Mouse (Mus musculus) thymus, postnatal 0 days (tissue): ENCODE results near the gene Esm1. TPM values are rescaled to one million over a fixed set of nuclear protein-coding genes. Genes with fewer than 3 reads are reported as not detected.
"Not testable (repeated sequence)": the region's sequence is repeated elsewhere in the genome, so short reads cannot be mapped to it uniquely, and the experiment has no call there.

Experiments
- DNase-seq: peaks from one replicate; pipeline ENCODE4 v3.0.0-alpha.2; 2015; ENCODE audit warnings: low spot score
- polyA plus RNA-seq: library from polyadenylated mRNA; unstranded; fragments of >200 nt; fragmentation: Nextera tagmentation; extraction: Ambion mirVana; gene quantifications from 2 replicates; pipeline ENCODE4 v1.2.1, GENCODE M21; 2015

Esm1 gene
- polyA plus RNA-seq, 1 experiment from 2014 or later: 4.5 TPM

GRCm38 (mm10) chr13:113227076-113227475 is 17.6 kb downstream of the Esm1 start:
- no peak for DNase-seq

- DNase-seq: peak; percentile 24
These were observed 18.4 kb downstream of the Esm1 start for GRCm38 (mm10) chr13:113227666-113228463.

GRCm38 (mm10) chr13:113242129-113242528 is 32.7 kb downstream of the Esm1 start:
- DNase-seq: peak; percentile 57

GRCm38 (mm10) chr13:113245025-113245424 is 35.6 kb downstream of the Esm1 start:
- DNase-seq: no peak

GRCm38 (mm10) chr13:113252580-113252979 is 43.1 kb downstream of the Esm1 start:
- DNase-seq: not testable (repeated sequence)

- no peak for DNase-seq
These were observed 47.3 kb downstream of the Esm1 start for GRCm38 (mm10) chr13:113256766-113257165.

GRCm38 (mm10) chr13:113257190-113257589 is 47.7 kb downstream of the Esm1 start:
- DNase-seq: peak; percentile 22

GRCm38 (mm10) chr13:113259237-113259636 is 49.8 kb downstream of the Esm1 start:
- DNase-seq: no peak

GRCm38 (mm10) chr13:113262822-113263221 is 53.4 kb downstream of the Esm1 start:
- DNase-seq: no peak

- DNase-seq: peak; percentile 64
These were observed 55.8 kb downstream of the Esm1 start for GRCm38 (mm10) chr13:113265257-113265656.

GRCm38 (mm10) chr13:113266495-113266951 is 57.1 kb downstream of the Esm1 start:
- peak; percentile 70 for DNase-seq

GRCm38 (mm10) chr13:113267204-113267603 is 57.7 kb downstream of the Esm1 start:
- DNase-seq: no peak

Other genes starting within 250 kb of the Esm1 start
- 1.2 TPM in 2 replicates for gene Ccno, start 221.9 kb upstream of the Esm1 start, polyA plus RNA-seq
- 0.20 and 0.28 TPM in 2 replicates for gene Mcidas, start 215.8 kb upstream of the Esm1 start, polyA plus RNA-seq
- 0.21 and 0.22 TPM in 2 replicates for gene Cdc20b, start 174.5 kb upstream of the Esm1 start, polyA plus RNA-seq
- gene Gpx8, start 163.2 kb upstream of the Esm1 start, polyA plus RNA-seq: 20.6 and 22.4 TPM in 2 replicates
- 334 and 382 TPM in 2 replicates for gene Gzma, start 108.7 kb upstream of the Esm1 start, polyA plus RNA-seq
- not detected in 2 replicates for gene Gzmk, start 16.2 kb downstream of the Esm1 start, polyA plus RNA-seq
- gene BC067074, start 83.5 kb downstream of the Esm1 start, polyA plus RNA-seq: 0.75 and 0.83 TPM in 2 replicates